Mouse (Mus musculus) liver, embryonic 14.5 days (tissue): ENCODE results near the gene Sec62.

Experiments used
- CTCF ChIP-seq: IDR thresholded peaks from 2 replicates; pipeline ENCODE4 v1.5.1; 2016; ENCODE audit warnings: antibody characterized with exemption, low read depth, control low read depth
- EP300 ChIP-seq: IDR thresholded peaks from 2 replicates; pipeline ENCODE4 v1.6.1; 2016; ENCODE audit warnings: antibody characterized with exemption, low read depth

GRCm38 (mm10) chr3:30788531-30788930 lies 4.1 kb upstream of the Sec62 start:
- TF ChIP-seq CTCF (no peak), EP300 (no peak)
